Mouse (Mus musculus): Measurements from ENCODE around the gene Olfr434. TPM values are rescaled to one million over a fixed set of nuclear protein-coding genes. Genes with fewer than 3 reads are reported as not detected.
"Not testable (repeated sequence)": the region's sequence is repeated elsewhere in the genome, so short reads cannot be mapped to it uniquely, and the experiment has no call there.

Gene Olfr434
- not detected in 2 replicates for polyA plus RNA-seq (2014; fragmentation: Nextera tagmentation; extraction: Ambion mirVana)

DNA sequence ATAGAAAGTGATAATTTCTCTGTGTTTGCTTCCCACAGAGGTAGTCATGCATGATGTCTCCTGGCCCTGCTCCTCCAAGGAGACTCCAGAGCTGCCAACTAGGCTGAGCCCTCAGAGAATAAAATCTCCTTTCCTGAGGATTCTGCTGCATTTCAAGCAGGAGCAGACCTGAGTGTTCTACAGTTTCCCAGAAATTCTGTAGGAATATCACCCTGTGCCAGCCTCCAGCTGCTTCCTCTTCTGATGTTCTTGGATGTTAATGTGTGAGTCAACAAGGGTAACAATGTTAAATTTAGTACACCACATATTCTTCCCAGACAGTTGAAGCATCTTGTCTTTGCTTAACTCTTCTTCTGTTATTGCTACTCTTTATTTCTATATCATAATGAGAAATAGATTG lies at the start of gene Olfr434:
Gene Olfr434 (plus strand): TSS at position 149 of the 400 bp plus-strand sequence.
- H3K4me2 ChIP-seq; H3K27me3 ChIP-seq (ENCODE audit: control insufficient read depth, insufficient read depth, low read length); DNase-seq (ENCODE audit: low spot score, missing footprints); H3K9me3 ChIP-seq (ENCODE audit: control insufficient read depth, low read length); H3K4me3 ChIP-seq (ENCODE audit: low read depth, low read length); ATAC-seq (ENCODE audit: low FRiP score); H3K4me1 ChIP-seq (ENCODE audit: control insufficient read depth, insufficient read depth, low read length); H3K27ac ChIP-seq (ENCODE audit: low read depth, low read length); H3K36me3 ChIP-seq (ENCODE audit: control insufficient read depth, insufficient read depth, low read length); H3K9ac ChIP-seq (ENCODE audit: low read length): not testable (repeated sequence)

DNA sequence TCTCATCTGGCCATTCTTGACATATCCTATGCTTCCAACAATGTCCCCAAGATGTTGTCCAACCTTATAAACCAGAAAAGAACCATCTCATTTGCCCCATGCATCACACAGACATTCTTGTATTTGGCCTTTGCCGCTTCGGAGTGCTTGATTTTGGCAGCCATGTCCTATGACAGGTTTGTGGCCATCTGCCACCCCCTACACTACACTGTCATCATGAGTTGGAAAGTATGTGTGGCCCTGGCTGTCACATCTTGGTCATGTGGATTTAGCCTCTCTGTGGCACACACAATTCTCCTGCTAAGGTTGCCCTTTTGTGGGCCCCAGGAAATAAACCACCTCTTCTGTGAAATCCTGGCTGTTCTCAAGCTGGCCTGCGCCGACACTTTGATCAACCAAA lies 45.6 kb upstream of the Olfr434 start:
- Histone ChIP-seq H3K27ac (ENCODE audit: low read depth, low read length) (no peak overlapping the region), H3K27me3 (ENCODE audit: control insufficient read depth, insufficient read depth, low read length) (no peaks in the 10 kb centered on the region), H3K36me3 (ENCODE audit: control insufficient read depth, insufficient read depth, low read length) (no peaks in the 10 kb centered on the region), H3K4me1 (ENCODE audit: control insufficient read depth, insufficient read depth, low read length) (no peaks in the 10 kb centered on the region), H3K4me2 (no peak overlapping the region), H3K9ac (ENCODE audit: low read length) (no peak overlapping the region), H3K9me3 (ENCODE audit: control insufficient read depth, low read length) (no peaks in the 10 kb centered on the region), H3K4me3 (ENCODE audit: low read depth, low read length) (no peak overlapping the region)
- no peak for DNase-seq (ENCODE audit: low spot score, missing footprints)
- 93% methylated on average over 4 of the region's 4 CpGs for WGBS
- ATAC-seq (ENCODE audit: low FRiP score), result no peak

DNA sequence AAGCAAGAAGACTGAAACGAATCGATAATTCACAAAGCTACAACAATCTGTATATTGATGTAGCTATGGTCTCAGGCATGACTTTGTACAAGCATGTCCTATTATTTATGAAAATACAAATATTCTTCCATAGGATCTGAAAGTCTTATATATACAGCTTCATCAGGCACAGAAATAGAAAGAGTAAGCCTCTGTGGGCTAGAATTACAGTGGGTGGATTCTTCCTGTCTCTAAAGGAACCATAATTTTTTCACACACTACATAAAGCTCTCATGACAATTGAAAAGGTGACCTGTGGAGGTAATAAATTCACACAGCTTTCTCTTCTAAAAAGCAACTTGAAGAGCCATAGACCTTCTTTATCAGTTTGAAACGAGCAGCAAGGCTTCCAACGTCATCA lies 41.0 kb upstream of the Olfr434 start, which contains the start of gene Olfr13:
Gene Olfr13 (plus strand): TSS at position 301 of the 400 bp plus-strand sequence.
- Histone ChIP-seq H3K36me3 (ENCODE audit: control insufficient read depth, insufficient read depth, low read length) (no peaks in the 10 kb centered on the region), H3K4me3 (ENCODE audit: low read depth, low read length) (no peak within 1 kb of the TSS), H3K9me3 (ENCODE audit: control insufficient read depth, low read length) (no peaks in the 10 kb centered on the region), H3K4me1 (ENCODE audit: control insufficient read depth, insufficient read depth, low read length) (no peaks in the 10 kb centered on the region), H3K9ac (ENCODE audit: low read length) (no peak within 1 kb of the TSS), H3K27me3 (ENCODE audit: control insufficient read depth, insufficient read depth, low read length) (no peaks in the 10 kb centered on the region), H3K4me2 (no peak within 1 kb of the TSS), H3K27ac (ENCODE audit: low read depth, low read length) (no peak within 1 kb of the TSS)
- DNase-seq (ENCODE audit: low spot score, missing footprints) (no peak), ATAC-seq (ENCODE audit: low FRiP score) (no peak)
- 79% methylated on average over 4 of the region's 4 CpGs for WGBS

DNA sequence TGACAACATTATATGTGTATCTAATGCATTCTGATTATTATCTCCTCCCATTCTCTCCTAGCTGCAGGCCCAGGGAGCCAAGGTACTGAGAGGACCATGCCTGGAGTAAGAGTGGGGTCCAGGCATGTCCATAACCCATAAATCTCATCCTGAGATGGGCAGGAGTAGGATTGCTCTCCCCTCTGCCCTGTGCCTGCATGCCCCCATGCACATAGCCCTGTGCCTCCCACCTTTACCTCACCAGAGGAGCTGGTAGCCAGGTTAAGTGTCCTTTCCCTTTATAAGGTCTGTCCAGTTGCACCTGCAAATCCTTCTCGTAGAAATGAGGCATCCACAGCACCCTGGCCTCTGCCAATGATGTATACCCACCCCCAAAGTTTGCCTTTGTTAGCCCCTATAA lies 34.7 kb upstream of the Olfr434 start:
- no peaks in the 10 kb centered on the region for H3K36me3 ChIP-seq (ENCODE audit: control insufficient read depth, insufficient read depth, low read length)
- H3K27ac ChIP-seq (ENCODE audit: low read depth, low read length), result no peak overlapping the region
- ATAC-seq (ENCODE audit: low FRiP score) (no peak), DNase-seq (ENCODE audit: low spot score, missing footprints) (no peak)
- no peak overlapping the region for H3K4me2 ChIP-seq
- no peaks in the 10 kb centered on the region for H3K27me3 ChIP-seq (ENCODE audit: control insufficient read depth, insufficient read depth, low read length)
- no peak overlapping the region for H3K9ac ChIP-seq (ENCODE audit: low read length)
- H3K4me1 ChIP-seq (ENCODE audit: control insufficient read depth, insufficient read depth, low read length), result no peaks in the 10 kb centered on the region
- H3K9me3 ChIP-seq (ENCODE audit: control insufficient read depth, low read length), result no peaks in the 10 kb centered on the region
- 75% methylated on average over 1 of the region's 1 CpGs for WGBS
- H3K4me3 ChIP-seq (ENCODE audit: low read depth, low read length), result no peak overlapping the region

DNA sequence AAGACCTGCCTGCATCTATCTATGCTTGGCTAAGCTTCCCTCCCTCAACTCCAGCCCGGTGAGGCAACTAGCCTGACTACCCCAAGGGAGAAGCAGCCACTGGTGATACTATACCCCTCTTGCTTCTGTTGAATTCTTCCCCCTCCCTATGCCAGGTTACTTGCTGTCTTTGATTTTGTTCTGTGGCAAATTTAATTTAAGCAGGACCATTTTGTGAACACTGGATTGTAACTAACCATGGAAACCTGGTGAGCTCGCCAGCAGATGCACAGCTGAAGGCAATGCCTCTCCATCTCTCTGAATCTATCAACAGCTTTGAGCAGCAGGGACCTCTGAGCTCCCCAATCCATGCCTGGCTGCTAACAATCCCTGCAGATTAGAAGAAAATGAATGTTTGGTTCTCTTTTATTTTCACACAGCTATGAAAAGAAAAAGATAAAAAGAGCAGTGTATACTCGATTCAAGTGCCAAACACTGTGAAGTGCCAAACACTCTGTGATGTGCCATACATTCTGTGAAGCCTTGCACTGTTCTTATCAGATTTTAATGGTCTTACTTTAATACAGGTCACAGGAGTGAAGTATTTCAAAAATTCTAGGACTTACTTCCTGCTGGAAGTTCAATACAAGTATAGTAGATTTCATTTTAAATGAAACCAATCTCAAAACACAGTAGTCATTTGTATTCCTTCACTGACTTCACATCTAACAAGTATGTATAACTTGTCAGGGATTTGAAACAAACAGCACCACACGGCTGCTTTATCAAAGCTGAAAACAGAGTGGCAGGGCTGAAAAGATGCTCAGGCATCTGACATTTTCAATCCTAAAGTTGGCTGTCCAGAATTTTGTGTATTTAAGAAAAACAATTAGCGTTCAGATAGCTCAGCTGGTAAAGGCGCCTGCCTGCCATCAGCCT lies 34.0 kb upstream of the Olfr434 start:
- H3K9ac ChIP-seq (ENCODE audit: low read length), result no peak overlapping the region
- H3K4me3 ChIP-seq (ENCODE audit: low read depth, low read length), result no peak overlapping the region
- H3K36me3 ChIP-seq (ENCODE audit: control insufficient read depth, insufficient read depth, low read length), result no peaks in the 10 kb centered on the region
- DNase-seq (ENCODE audit: low spot score, missing footprints), result no peak
- H3K9me3 ChIP-seq (ENCODE audit: control insufficient read depth, low read length), result no peaks in the 10 kb centered on the region
- H3K27ac ChIP-seq (ENCODE audit: low read depth, low read length), result no peak overlapping the region
- H3K4me2 ChIP-seq, result no peak overlapping the region
- H3K27me3 ChIP-seq (ENCODE audit: control insufficient read depth, insufficient read depth, low read length), result no peaks in the 10 kb centered on the region
- no peak for ATAC-seq (ENCODE audit: low FRiP score)
- WGBS, result 66% methylated on average over 6 of the region's 6 CpGs
- H3K4me1 ChIP-seq (ENCODE audit: control insufficient read depth, insufficient read depth, low read length), result no peaks in the 10 kb centered on the region

DNA sequence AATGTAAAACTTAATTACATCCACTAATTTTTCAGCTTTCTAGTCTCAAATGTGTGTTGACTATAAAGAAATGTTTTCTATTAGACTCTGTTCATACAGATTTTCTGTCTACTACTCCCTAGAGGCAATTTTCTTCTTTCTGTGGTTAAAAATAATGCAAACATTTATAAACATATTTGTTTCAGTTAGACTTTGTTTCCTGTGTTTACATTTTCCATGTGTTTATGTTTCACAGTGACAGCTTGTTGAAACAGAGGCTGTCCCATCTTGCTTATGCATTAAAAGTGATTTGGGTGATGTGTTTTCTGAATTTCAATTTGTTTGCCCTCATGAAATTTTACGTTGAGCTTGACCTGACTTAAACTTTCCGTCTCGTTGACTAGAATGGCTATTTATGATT lies 21.8 kb upstream of the Olfr434 start:
- Histone ChIP-seq H3K36me3 (ENCODE audit: control insufficient read depth, insufficient read depth, low read length) (no peaks in the 10 kb centered on the region), H3K9ac (ENCODE audit: low read length) (no peak overlapping the region), H3K4me3 (ENCODE audit: low read depth, low read length) (no peak overlapping the region), H3K4me2 (no peak overlapping the region), H3K27me3 (ENCODE audit: control insufficient read depth, insufficient read depth, low read length) (no peaks in the 10 kb centered on the region), H3K9me3 (ENCODE audit: control insufficient read depth, low read length) (no peaks in the 10 kb centered on the region), H3K27ac (ENCODE audit: low read depth, low read length) (no peak overlapping the region), H3K4me1 (ENCODE audit: control insufficient read depth, insufficient read depth, low read length) (no peaks in the 10 kb centered on the region)
- DNase-seq (ENCODE audit: low spot score, missing footprints), result no peak
- 91% methylated on average over 3 of the region's 3 CpGs for WGBS
- ATAC-seq (ENCODE audit: low FRiP score), result no peak

DNA sequence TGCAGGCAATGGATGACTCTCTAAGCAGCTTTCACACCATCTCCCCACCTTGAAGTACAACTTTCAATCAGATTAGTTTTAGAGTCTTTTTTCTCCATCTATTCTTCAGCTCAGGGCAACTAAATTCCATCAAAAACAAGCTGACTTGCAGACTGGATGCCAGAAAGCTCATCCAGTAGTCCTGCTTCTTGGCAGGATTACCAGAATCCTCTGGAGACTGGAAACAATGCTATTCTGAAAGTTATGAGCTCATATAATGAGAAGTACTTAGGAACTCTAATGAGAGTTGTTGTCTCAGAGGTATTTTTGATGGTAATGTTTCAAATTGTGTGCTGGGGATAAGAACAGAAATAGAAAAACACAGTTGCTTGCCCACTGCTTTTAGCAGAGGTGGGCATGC lies 16.0 kb upstream of the Olfr434 start, which contains the start of gene Olfr435:
Gene Olfr435 (plus strand): TSS at position 366 of the 400 bp plus-strand sequence.
- no peak within 1 kb of the TSS for H3K4me2 ChIP-seq
- H3K27ac ChIP-seq (ENCODE audit: low read depth, low read length), result no peak within 1 kb of the TSS
- no peak for ATAC-seq (ENCODE audit: low FRiP score)
- H3K4me1 ChIP-seq (ENCODE audit: control insufficient read depth, insufficient read depth, low read length), result no peaks in the 10 kb centered on the region
- H3K36me3 ChIP-seq (ENCODE audit: control insufficient read depth, insufficient read depth, low read length), result no peaks in the 10 kb centered on the region
- no peaks in the 10 kb centered on the region for H3K27me3 ChIP-seq (ENCODE audit: control insufficient read depth, insufficient read depth, low read length)
- H3K9me3 ChIP-seq (ENCODE audit: control insufficient read depth, low read length), result no peaks in the 10 kb centered on the region
- no peak within 1 kb of the TSS for H3K4me3 ChIP-seq (ENCODE audit: low read depth, low read length)
- no peak within 1 kb of the TSS for H3K9ac ChIP-seq (ENCODE audit: low read length)
- no peak for DNase-seq (ENCODE audit: low spot score, missing footprints)

DNA sequence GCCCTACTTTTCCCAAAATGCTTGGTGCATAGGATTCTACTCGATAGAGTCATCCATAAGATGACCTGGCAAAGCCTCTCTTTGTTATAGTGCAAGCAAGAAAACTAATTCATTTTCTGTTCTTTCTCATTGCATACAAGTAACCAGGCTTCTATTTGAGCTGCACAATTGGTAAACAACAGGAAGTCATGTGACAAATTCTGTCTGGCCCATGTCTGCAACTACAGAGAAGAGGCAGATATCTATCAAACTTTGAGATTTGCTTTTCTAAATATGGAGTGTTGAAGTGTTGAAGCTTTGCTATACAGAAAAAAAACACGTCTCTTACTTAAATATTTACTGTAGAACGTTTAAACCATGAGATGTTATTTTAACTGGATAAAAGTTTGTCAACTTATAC lies 14.7 kb upstream of the Olfr434 start:
- Histone ChIP-seq H3K36me3 (ENCODE audit: control insufficient read depth, insufficient read depth, low read length) (no peaks in the 10 kb centered on the region), H3K4me1 (ENCODE audit: control insufficient read depth, insufficient read depth, low read length) (no peaks in the 10 kb centered on the region), H3K4me3 (ENCODE audit: low read depth, low read length) (no peak overlapping the region), H3K27me3 (ENCODE audit: control insufficient read depth, insufficient read depth, low read length) (no peaks in the 10 kb centered on the region), H3K9me3 (ENCODE audit: control insufficient read depth, low read length) (no peaks in the 10 kb centered on the region), H3K27ac (ENCODE audit: low read depth, low read length) (no peak overlapping the region), H3K4me2 (no peak overlapping the region), H3K9ac (ENCODE audit: low read length) (no peak overlapping the region)
- DNase-seq (ENCODE audit: low spot score, missing footprints) (no peak), ATAC-seq (ENCODE audit: low FRiP score) (no peak)
- 84% methylated on average over 3 of the region's 3 CpGs for WGBS

DNA sequence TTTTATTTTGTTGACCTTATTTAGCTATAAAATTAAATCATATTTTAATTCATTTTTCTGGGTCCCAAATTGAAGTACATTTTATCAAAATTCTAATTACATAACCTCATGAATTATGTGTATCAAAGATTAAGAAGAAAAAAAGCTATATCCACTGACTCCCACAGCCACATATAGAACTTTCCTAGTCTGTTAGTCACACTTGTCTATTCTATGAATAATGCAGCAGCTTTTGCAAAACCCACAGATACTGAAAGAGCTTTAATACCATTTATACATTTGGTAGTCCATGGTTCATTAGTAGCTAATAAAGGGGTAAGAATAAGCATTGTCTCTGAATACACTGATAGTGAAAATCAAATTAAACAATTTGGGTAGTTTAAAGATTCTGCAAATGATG lies 10.0 kb upstream of the Olfr434 start:
- Histone ChIP-seq H3K9me3 (ENCODE audit: control insufficient read depth, low read length) (no peaks in the 10 kb centered on the region), H3K27ac (ENCODE audit: low read depth, low read length) (no peak overlapping the region), H3K4me2 (no peak overlapping the region), H3K9ac (ENCODE audit: low read length) (no peak overlapping the region), H3K27me3 (ENCODE audit: control insufficient read depth, insufficient read depth, low read length) (no peaks in the 10 kb centered on the region), H3K36me3 (ENCODE audit: control insufficient read depth, insufficient read depth, low read length) (no peaks in the 10 kb centered on the region), H3K4me1 (ENCODE audit: control insufficient read depth, insufficient read depth, low read length) (no peaks in the 10 kb centered on the region), H3K4me3 (ENCODE audit: low read depth, low read length) (no peak overlapping the region)
- DNase-seq (ENCODE audit: low spot score, missing footprints), result no peak
- no peak for ATAC-seq (ENCODE audit: low FRiP score)
